Mouse (Mus musculus) testis, postnatal 10 days (tissue): ENCODE results near the gene Phactr1.
A peak's percentile ranks its signal among the peaks of the same experiment; 100 is the strongest.

Experiments
- DNase-seq: peaks from one replicate; pipeline ENCODE4 v3.0.0; 2021; ENCODE audit warnings: low spot score

Phactr1 gene

GRCm38 (mm10) chr13:42680391-42680994 lies at the start of gene Phactr1:
Phactr1 (plus strand) TSS chr13:42680623.
- DNase-seq, result no peak

- DNase-seq, result no peak
Observed at GRCm38 (mm10) chr13:42634908-42635307, 45.5 kb upstream of the Phactr1 start.

GRCm38 (mm10) chr13:42650228-42650627 lies 30.2 kb upstream of the Phactr1 start:
- no peak for DNase-seq

- DNase-seq, result no peak
Observed at GRCm38 (mm10) chr13:42656643-42657315, 23.6 kb upstream of the Phactr1 start.

- DNase-seq, result no peak
Observed at GRCm38 (mm10) chr13:42671651-42672290, 8.7 kb upstream of the Phactr1 start.

GRCm38 (mm10) chr13:42681299-42681698 lies 876 bp downstream of the Phactr1 start:
- no peak for DNase-seq

GRCm38 (mm10) chr13:42684181-42684580 lies 3.8 kb downstream of the Phactr1 start:
- DNase-seq, result no peak

- DNase-seq, result no peak
Observed at GRCm38 (mm10) chr13:42692233-42692632, 11.8 kb downstream of the Phactr1 start.

GRCm38 (mm10) chr13:42696641-42697040 lies 16.2 kb downstream of the Phactr1 start:
- DNase-seq, result no peak

- no peak for DNase-seq
Observed at GRCm38 (mm10) chr13:42709148-42709547, 28.7 kb downstream of the Phactr1 start.

- peak; percentile 45 for DNase-seq
Observed at GRCm38 (mm10) chr13:42709611-42710331, 29.3 kb downstream of the Phactr1 start.

- DNase-seq, result peak; percentile 80
Observed at GRCm38 (mm10) chr13:42711510-42711909, 31.1 kb downstream of the Phactr1 start.

- no peak for DNase-seq
Observed at GRCm38 (mm10) chr13:42719401-42719800, 39.0 kb downstream of the Phactr1 start.

- DNase-seq, result no peak
Observed at GRCm38 (mm10) chr13:42720135-42720534, 39.7 kb downstream of the Phactr1 start.

- no peak for DNase-seq
Observed at GRCm38 (mm10) chr13:42720648-42721047, 40.2 kb downstream of the Phactr1 start.

GRCm38 (mm10) chr13:42724011-42724410 lies 43.6 kb downstream of the Phactr1 start:
- DNase-seq, result no peak

GRCm38 (mm10) chr13:42725709-42726231 lies 45.3 kb downstream of the Phactr1 start:
- no peak for DNase-seq

- no peak for DNase-seq
Observed at GRCm38 (mm10) chr13:42737486-42737885, 57.1 kb downstream of the Phactr1 start.

- DNase-seq, result no peak
Observed at GRCm38 (mm10) chr13:42738152-42738551, 57.7 kb downstream of the Phactr1 start.

- no peak for DNase-seq
Observed at GRCm38 (mm10) chr13:42742226-42742625, 61.8 kb downstream of the Phactr1 start.

GRCm38 (mm10) chr13:42744467-42744866 lies 64.0 kb downstream of the Phactr1 start:
- no peak for DNase-seq

- DNase-seq, result no peak
Observed at GRCm38 (mm10) chr13:42757654-42758400, 77.4 kb downstream of the Phactr1 start.
